Mouse (Mus musculus) liver, adult 2 months (tissue): ENCODE results near the gene Gm49392. TPM values are rescaled to one million over a fixed set of nuclear protein-coding genes. Genes with fewer than 3 reads are reported as not detected.

Experiments
- DNase-seq: peaks from one replicate; pipeline ENCODE4 v3.0.0-alpha.2; 2011; ENCODE audit warnings: low read depth, low spot score; ENCODE audit errors: extremely low read depth
- H3K27ac ChIP-seq: fragments of 200-500 bp; replicated peaks from 2 replicates; pipeline ENCODE4 v1.5.1; 2012; ENCODE audit warnings: low read depth, mild to moderate bottlenecking, control low read depth, inconsistent platforms, low read length; ENCODE audit not compliant: insufficient read depth
- H3K27me3 ChIP-seq: fragments of 200-500 bp; 2 replicates; pipeline ENCODE4 v1.6.1; 2012; ENCODE audit warnings: mild to moderate bottlenecking, moderate library complexity, low read length, inconsistent platforms; ENCODE audit not compliant: control insufficient read depth, insufficient read depth
- H3K36me3 ChIP-seq: fragments of 200-500 bp; 2 replicates; pipeline ENCODE4 v1.6.1; 2012; ENCODE audit warnings: low read length, inconsistent platforms; ENCODE audit not compliant: control insufficient read depth, insufficient read depth
- H3K4me1 ChIP-seq: fragments of 200-500 bp; 2 replicates; pipeline ENCODE4 v1.6.1; 2011; ENCODE audit warnings: low read length; ENCODE audit not compliant: control insufficient read depth, insufficient read depth
- H3K4me3 ChIP-seq: fragments of 200-500 bp; 2 replicates; pipeline ENCODE4 v1.5.1; 2011; ENCODE audit warnings: low read depth, mild to moderate bottlenecking, control low read depth, low read length, moderate library complexity; ENCODE audit not compliant: insufficient read depth
- H3K79me2 ChIP-seq: fragments of 200-500 bp; 2 replicates; pipeline ENCODE4 v1.6.1; 2012; ENCODE audit warnings: inconsistent platforms, mild to moderate bottlenecking, low read length, moderate library complexity; ENCODE audit not compliant: control insufficient read depth, insufficient read depth
- H3K9ac ChIP-seq: fragments of 200-500 bp; 2 replicates; pipeline ENCODE4 v1.6.1; 2012; ENCODE audit warnings: low read depth, mild to moderate bottlenecking, control low read depth, inconsistent platforms, low read length
- CTCF ChIP-seq: fragments of 200-500 bp; IDR thresholded peaks from 2 replicates; pipeline ENCODE4 v1.5.1; 2011; ENCODE audit warnings: low read depth, low read length, control low read depth
- POLR2A ChIP-seq: fragments of 200-500 bp; IDR thresholded peaks from 2 replicates; pipeline ENCODE4 v1.6.1; 2011; ENCODE audit warnings: low read length, control low read depth; ENCODE audit not compliant: insufficient read depth; ENCODE audit errors: extremely low read depth
- WGBS: fragments of 180-500 bp; shearing (Covaris S2); methylation state at CpG from one replicate; pipeline ENCODE4 v1.1.7; 2018; 5-methylcytosine and 5-hydroxymethylcytosine counted together
- polyA plus RNA-seq: library from polyadenylated mRNA; depleted of rRNA; stranded (reverse); fragments of >200 nt; gene quantifications from 2 replicates; pipeline ENCODE4 v1.2.3, GENCODE M21; 2012
- total RNA-seq: library from RNA; depleted of rRNA; stranded (reverse); fragments of >200 nt; gene quantifications from 2 replicates; pipeline ENCODE4 v1.2.3, GENCODE M21; 2014

Gene Gm49392
- total and polyA plus RNA-seq, 2 experiments: not detected

- no peaks in the 10 kb centered on the region for H3K36me3 ChIP-seq
- no peak overlapping the region for H3K9ac ChIP-seq
- no peak overlapping the region for H3K27ac ChIP-seq
- no peaks in the 10 kb centered on the region for H3K4me1 ChIP-seq
- no peaks in the 10 kb centered on the region for H3K27me3 ChIP-seq
- H3K4me3 ChIP-seq: no peak overlapping the region
- peak; percentile 16 for DNase-seq
- TF ChIP-seq POLR2A (no peak), CTCF (no peak)
- no peaks in the 10 kb centered on the region for H3K79me2 ChIP-seq
Measured at GRCm38 (mm10) chr13:60895406-60896160, 1.1 kb downstream of the Gm49392 start.

- H3K9ac ChIP-seq: no peak overlapping the region
- no peak for TF ChIP-seq CTCF
- TF ChIP-seq POLR2A: no peak
- DNase-seq: peak; percentile 23
- 78% methylated on average over 1 of the region's 1 CpGs for WGBS
- no peaks in the 10 kb centered on the region for H3K79me2 ChIP-seq
- H3K36me3 ChIP-seq: no peaks in the 10 kb centered on the region
- no peaks in the 10 kb centered on the region for H3K27me3 ChIP-seq
- peak overlapping the region; percentile 58; the same call in 1 of the 2 replicates for H3K27ac ChIP-seq
- no peak overlapping the region for H3K4me3 ChIP-seq
- H3K4me1 ChIP-seq: no peaks in the 10 kb centered on the region
Measured at GRCm38 (mm10) chr13:60892301-60892700, 4.4 kb downstream of the Gm49392 start.

- DNase-seq: no peak
- no peak within 1 kb of the TSS for H3K4me3 ChIP-seq
- H3K27me3 ChIP-seq: no peaks in the 10 kb centered on the region
- 38% methylated on average over 1 of the region's 1 CpGs for WGBS
- no peaks in the 10 kb centered on the region; the same call in 1 of the 2 replicates for H3K4me1 ChIP-seq
- no peaks in the 10 kb centered on the region for H3K36me3 ChIP-seq
- no peak within 1 kb of the TSS for H3K9ac ChIP-seq
- H3K79me2 ChIP-seq: no peaks in the 10 kb centered on the region
- no peak within 1 kb of the TSS for H3K27ac ChIP-seq
- no peak for TF ChIP-seq POLR2A
- TF ChIP-seq CTCF: no peak
Measured at GRCm38 (mm10) chr13:60864281-60864680, 32.4 kb downstream of the Gm49392 start, which contains the start of gene 4930486L24Rik. TSS of gene 4930486L24Rik (minus strand) at chr13:60864475.

GRCm38 (mm10) chr13:60848241-60849120, 48.2 kb downstream of the Gm49392 start:
- 80% methylated on average over 4 of the region's 4 CpGs for WGBS
- TF ChIP-seq CTCF: no peak
- no peak for TF ChIP-seq POLR2A
- H3K79me2 ChIP-seq: no peaks in the 10 kb centered on the region
- DNase-seq: no peak
- no peak overlapping the region for H3K4me3 ChIP-seq
- no peaks in the 10 kb centered on the region for H3K4me1 ChIP-seq
- no peak overlapping the region for H3K27ac ChIP-seq
- H3K9ac ChIP-seq: no peak overlapping the region
- H3K27me3 ChIP-seq: no peaks in the 10 kb centered on the region
- no peaks in the 10 kb centered on the region for H3K36me3 ChIP-seq

GRCm38 (mm10) chr13:60843153-60843552, 53.5 kb downstream of the Gm49392 start:
- H3K4me1 ChIP-seq: no peaks in the 10 kb centered on the region
- no peak overlapping the region for H3K9ac ChIP-seq
- H3K4me3 ChIP-seq: no peak overlapping the region
- no peaks in the 10 kb centered on the region for H3K27me3 ChIP-seq
- no peak for TF ChIP-seq CTCF
- TF ChIP-seq POLR2A: no peak
- WGBS: 81% methylated on average over 8 of the region's 8 CpGs
- no peak for DNase-seq
- no peak overlapping the region for H3K27ac ChIP-seq
- no peaks in the 10 kb centered on the region for H3K36me3 ChIP-seq
- H3K79me2 ChIP-seq: no peaks in the 10 kb centered on the region

- Histone ChIP-seq H3K4me1 (no peaks in the 10 kb centered on the region), H3K9ac (no peak overlapping the region), H3K79me2 (no peaks in the 10 kb centered on the region), H3K27me3 (no peaks in the 10 kb centered on the region), H3K27ac (no peak overlapping the region), H3K4me3 (no peak overlapping the region), H3K36me3 (no peaks in the 10 kb centered on the region)
- DNase-seq: no peak
- WGBS: 74% methylated on average over 6 of the region's 6 CpGs
- TF ChIP-seq POLR2A (no peak), CTCF (no peak)
Measured at GRCm38 (mm10) chr13:60842703-60843102, 54.0 kb downstream of the Gm49392 start.
